Mouse (Mus musculus) myocyte (in vitro differentiated cells): Measurements from ENCODE around the gene 4933434E20Rik. TPM values are rescaled to one million over a fixed set of nuclear protein-coding genes. Genes with fewer than 3 reads are reported as not detected.
A peak's percentile ranks its signal among the peaks of the same experiment; 100 is the strongest.

Experiments
- H3K27me3 ChIP-seq: one replicate; pipeline ENCODE4 v1.6.1; 2011; ENCODE audit not compliant: control insufficient read depth, insufficient read depth, insufficient read length
- H3K36me3 ChIP-seq: one replicate; pipeline ENCODE4 v1.6.1; 2011; ENCODE audit not compliant: control insufficient read depth, insufficient read depth
- H3K4me2 ChIP-seq: one replicate; pipeline ENCODE4 v1.6.1; 2011; ENCODE audit warnings: low read depth, control low read depth
- H3K4me3 ChIP-seq: one replicate; pipeline ENCODE4 v1.5.1; 2011; ENCODE audit warnings: mild to moderate bottlenecking, control low read depth, moderate library complexity
- H3K79me2 ChIP-seq: one replicate; pipeline ENCODE4 v1.6.1; 2011; ENCODE audit not compliant: control insufficient read depth, insufficient read depth
- H3ac ChIP-seq: one replicate; pipeline ENCODE4 v1.6.1; 2011; ENCODE audit not compliant: control insufficient read depth, insufficient read length
- CEBPB ChIP-seq: IDR thresholded peaks from 2 replicates; pipeline ENCODE4 v1.6.1; 2011; ENCODE audit warnings: mild to moderate bottlenecking, moderate library complexity; ENCODE audit not compliant: poor library complexity, insufficient read depth, severe bottlenecking
- E2F4 ChIP-seq: IDR thresholded peaks from one replicate; pipeline ENCODE4 v1.6.1; 2011; ENCODE audit warnings: mild to moderate bottlenecking, control low read depth, moderate library complexity; ENCODE audit not compliant: insufficient read depth
- MAX ChIP-seq: IDR thresholded peaks from one replicate; pipeline ENCODE4 v1.6.1; 2011; ENCODE audit warnings: low read depth, mild to moderate bottlenecking, control low read depth
- MYOD1 ChIP-seq, 3 experiments: IDR thresholded peaks; one replicate each; pipeline ENCODE4 v1.6.1; 2011; ENCODE audit warnings: control low read depth in 2 of 3, low read depth in 2 of 3, mild to moderate bottlenecking in 2 of 3, moderate library complexity in 1 of 3; ENCODE audit not compliant: insufficient read length in 2 of 3, control insufficient read depth in 1 of 3
- MYOG ChIP-seq, 3 experiments: IDR thresholded peaks; one replicate each; pipeline ENCODE4 v1.6.1; 2011; ENCODE audit warnings: control low read depth in 2 of 3, low read depth in 2 of 3, mild to moderate bottlenecking in 2 of 3; ENCODE audit not compliant: insufficient read length in 2 of 3, control insufficient read depth in 1 of 3, insufficient read depth in 1 of 3
- POLR2A ChIP-seq: IDR thresholded peaks from one replicate; pipeline ENCODE4 v1.6.1; 2011; ENCODE audit warnings: low read depth, mild to moderate bottlenecking, control low read depth, moderate library complexity; ENCODE audit not compliant: insufficient read length
- POLR2AphosphoS2 ChIP-seq: IDR thresholded peaks from one replicate; pipeline ENCODE4 v1.6.1; 2011; ENCODE audit warnings: low read depth, control low read depth; ENCODE audit not compliant: insufficient read length
- REST ChIP-seq: IDR thresholded peaks from one replicate; pipeline ENCODE4 v1.6.1; 2011; ENCODE audit warnings: mild to moderate bottlenecking, control low read depth, moderate library complexity; ENCODE audit not compliant: insufficient read depth, insufficient read length
- SRF ChIP-seq: IDR thresholded peaks from one replicate; pipeline ENCODE4 v1.6.1; 2011; ENCODE audit warnings: low read depth; ENCODE audit not compliant: control insufficient read depth, insufficient read length
- TCF12 ChIP-seq: IDR thresholded peaks from one replicate; pipeline ENCODE4 v1.6.1; 2011; ENCODE audit warnings: mild to moderate bottlenecking, control low read depth; ENCODE audit not compliant: poor library complexity, insufficient read depth, severe bottlenecking
- TCF3 ChIP-seq: IDR thresholded peaks from one replicate; pipeline ENCODE4 v1.6.1; 2011; ENCODE audit warnings: low read depth, control low read depth; ENCODE audit not compliant: insufficient read length
- USF1 ChIP-seq: IDR thresholded peaks from one replicate; pipeline ENCODE4 v1.6.1; 2011; ENCODE audit warnings: low read depth, mild to moderate bottlenecking, control low read depth, moderate library complexity
- polyA plus RNA-seq: library from polyadenylated mRNA; unstranded; fragments of >200 nt; fragmentation: generic; extraction: Trizol; gene quantifications from one replicate; pipeline ENCODE4 v1.2.1, GENCODE M21; 2012; ENCODE audit warnings: missing spikeins

The 4933434E20Rik gene
- polyA plus RNA-seq, 1 experiment: 83.8 TPM

GRCm38 (mm10) chr3:90034653-90035052, 16.8 kb upstream of the 4933434E20Rik start:
- TF ChIP-seq CEBPB: no peak
- no peak for TF ChIP-seq POLR2A
- TF ChIP-seq TCF12: no peak
- no peak for TF ChIP-seq POLR2AphosphoS2
- TF ChIP-seq MYOG (IDR thresholded peaks at IDR 0.05; ENCODE audit: control insufficient read depth in 1 of 3, insufficient read depth in 1 of 3, insufficient read length in 2 of 3, low read depth in 2 of 3): no peak
- TF ChIP-seq REST: no peak
- no peak for TF ChIP-seq E2F4
- TF ChIP-seq TCF3: no peak
- TF ChIP-seq USF1: no peak
- no peak for TF ChIP-seq MAX
- TF ChIP-seq MYOD1 (IDR thresholded peaks at IDR 0.05; ENCODE audit: control insufficient read depth in 1 of 3, insufficient read length in 2 of 3, low read depth in 2 of 3): no peak

GRCm38 (mm10) chr3:90036263-90036662, 15.2 kb upstream of the 4933434E20Rik start:
- TF ChIP-seq CEBPB (no peak), MYOD1 (IDR thresholded peaks at IDR 0.05; ENCODE audit: control insufficient read depth in 1 of 3, insufficient read length in 2 of 3, low read depth in 2 of 3) (no peak), REST (no peak), TCF3 (no peak), POLR2A (no peak), SRF (no peak), POLR2AphosphoS2 (no peak), E2F4 (no peak), USF1 (no peak), MYOG (IDR thresholded peaks at IDR 0.05; ENCODE audit: control insufficient read depth in 1 of 3, insufficient read depth in 1 of 3, insufficient read length in 2 of 3, low read depth in 2 of 3) (no peak), MAX (no peak), TCF12 (no peak)
- no peak overlapping the region for H3K4me3 ChIP-seq
- no peak overlapping the region for H3ac ChIP-seq
- H3K36me3 ChIP-seq: peaks cover 88% of the 10 kb centered on the region
- H3K4me2 ChIP-seq: no peak overlapping the region
- no peaks in the 10 kb centered on the region for H3K79me2 ChIP-seq
- H3K27me3 ChIP-seq: no peaks in the 10 kb centered on the region

More at GRCm38 (mm10) chr3:90034653-90035052, 16.8 kb upstream of the 4933434E20Rik start:
- Histone ChIP-seq H3K79me2 (no peaks in the 10 kb centered on the region), H3K4me3 (no peak overlapping the region), H3K36me3 (peaks cover 90% of the 10 kb centered on the region), H3ac (no peak overlapping the region), H3K4me2 (no peak overlapping the region), H3K27me3 (no peaks in the 10 kb centered on the region)

- Histone ChIP-seq H3ac (no peak overlapping the region), H3K4me3 (no peak overlapping the region), H3K79me2 (peaks cover 88% of the 10 kb centered on the region), H3K4me2 (peak overlapping the region; percentile 82), H3K36me3 (peaks cover 29% of the 10 kb centered on the region), H3K27me3 (no peaks in the 10 kb centered on the region)
- no peak for TF ChIP-seq USF1
- no peak for TF ChIP-seq CEBPB
- TF ChIP-seq POLR2AphosphoS2: no peak
- no peak for TF ChIP-seq TCF3
- no peak for TF ChIP-seq SRF
- no peak for TF ChIP-seq MYOG (IDR thresholded peaks at IDR 0.05; ENCODE audit: control insufficient read depth in 1 of 3, insufficient read depth in 1 of 3, insufficient read length in 2 of 3, low read depth in 2 of 3)
- TF ChIP-seq TCF12: no peak
- no peak for TF ChIP-seq MAX
- no peak for TF ChIP-seq E2F4
- TF ChIP-seq REST: no peak
Observed at GRCm38 (mm10) chr3:90049691-90050090, 1.7 kb upstream of the 4933434E20Rik start.

- Histone ChIP-seq H3K36me3 (peaks cover 25% of the 10 kb centered on the region), H3K79me2 (peaks cover 72% of the 10 kb centered on the region), H3ac (peak within 1 kb of the TSS; percentile 85), H3K4me2 (peak within 1 kb of the TSS; percentile 87), H3K27me3 (no peaks in the 10 kb centered on the region), H3K4me3 (peak within 1 kb of the TSS; percentile 96)
- TF ChIP-seq E2F4 (peak; percentile 39), POLR2AphosphoS2 (peak; percentile 70), TCF12 (no peak), POLR2A (peak; percentile 83), USF1 (peak; percentile 91), MYOD1 (IDR thresholded peaks at IDR 0.05; ENCODE audit: control insufficient read depth in 1 of 3, insufficient read length in 2 of 3, low read depth in 2 of 3) (no peak)
Observed at GRCm38 (mm10) chr3:90052351-90053241, 1.2 kb downstream of the 4933434E20Rik start, which contains the start of gene Ubap2l. Gene Ubap2l (minus strand): TSS chr3:90052628.

- TF ChIP-seq E2F4 (no peak), USF1 (no peak), MYOD1 (IDR thresholded peaks at IDR 0.05; ENCODE audit: control insufficient read depth in 1 of 3, insufficient read length in 2 of 3, low read depth in 2 of 3) (no peak), MAX (no peak), MYOG (IDR thresholded peaks at IDR 0.05; ENCODE audit: control insufficient read depth in 1 of 3, insufficient read depth in 1 of 3, insufficient read length in 2 of 3, low read depth in 2 of 3) (no peak), CEBPB (no peak), POLR2AphosphoS2 (no peak), SRF (no peak), POLR2A (no peak), TCF3 (no peak)
- Histone ChIP-seq H3K4me2 (no peak overlapping the region), H3K4me3 (no peak overlapping the region), H3K79me2 (no peaks in the 10 kb centered on the region), H3K27me3 (no peaks in the 10 kb centered on the region), H3K36me3 (peaks cover 34% of the 10 kb centered on the region), H3ac (no peak overlapping the region)
Observed at GRCm38 (mm10) chr3:90061549-90061948, 10.1 kb downstream of the 4933434E20Rik start.
